Mouse (Mus musculus) regulatory T cell (primary cell): ENCODE measurements around the gene Ceacam18.

Experiments used
- in situ Hi-C: fragments of 300-600 bp; cut with MboI, MseI; formaldehyde crosslinking; loops from one replicate; pipeline ENCODE4 v1.15.1; 2025; ENCODE audit warnings: high pct_unique_total_duplicates

Ceacam18 gene

DNA sequence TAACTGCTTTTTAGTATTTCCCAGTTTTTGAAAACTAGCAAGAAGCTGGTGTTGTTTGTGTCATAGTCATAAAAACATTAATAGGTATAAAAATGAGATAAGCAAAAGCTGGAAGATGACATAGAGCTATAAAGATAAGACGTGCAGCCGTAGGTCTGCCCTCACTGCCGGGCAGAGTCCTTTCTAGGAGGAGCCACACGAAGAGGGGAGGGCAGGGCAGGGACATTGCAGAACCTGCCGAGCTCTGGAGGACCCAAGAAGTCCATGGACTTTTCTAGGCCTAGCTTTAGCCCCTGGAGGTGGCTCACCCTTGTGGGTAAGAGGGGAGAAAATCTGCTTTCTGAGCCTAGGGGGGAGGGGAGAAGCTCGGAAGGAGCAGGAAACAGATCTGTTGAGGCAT, at the start of gene Ceacam18:
Gene Ceacam18, plus strand, starts transcription at position 208 of the 400 bp plus-strand sequence.
- in situ Hi-C loops = no loop called here

DNA sequence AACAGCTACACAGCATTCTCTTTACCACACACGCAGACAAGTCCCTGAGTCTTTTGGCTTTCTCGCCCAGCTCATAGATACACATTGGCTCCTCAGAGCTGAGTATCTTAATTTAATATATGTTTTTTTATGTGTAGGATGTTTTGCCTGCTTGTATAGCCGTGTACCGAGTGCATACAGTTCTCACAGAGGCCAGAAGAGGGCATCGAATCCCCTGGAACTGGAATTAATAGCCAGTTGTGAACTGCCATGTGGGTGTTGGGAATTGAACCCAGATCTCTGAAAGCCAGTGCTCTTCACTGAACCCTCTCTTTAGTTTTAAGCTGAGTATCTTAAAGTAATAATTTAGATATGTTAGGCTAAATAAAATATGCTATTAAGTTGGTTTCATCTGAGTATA, 49.7 kb upstream of the Ceacam18 start:
- in situ Hi-C loops = loop anchor here (10.0 kb wide), 1 partner anchor 90 kb away; the partner anchor contains the start of gene Ctu1

DNA sequence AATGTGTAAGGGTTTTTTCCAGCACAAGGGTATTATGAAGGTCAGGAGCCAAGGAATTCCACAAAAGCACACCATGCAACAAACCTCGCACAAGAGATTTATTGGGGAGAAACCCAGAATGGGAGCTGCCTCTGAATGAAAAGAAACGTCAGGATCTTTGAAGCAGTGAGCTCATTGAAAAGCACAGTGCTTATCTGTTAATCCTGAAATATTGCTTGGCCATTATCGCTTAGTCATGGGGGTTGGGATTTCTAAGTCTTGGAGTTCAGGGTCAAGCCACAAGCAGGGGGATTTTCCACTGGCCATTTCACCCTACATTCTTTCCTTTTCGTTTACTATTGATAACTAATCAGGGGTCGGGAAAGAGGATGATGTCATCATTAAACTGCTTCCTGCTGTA, 32.6 kb upstream of the Ceacam18 start:
- in situ Hi-C loops = no loop called here

DNA sequence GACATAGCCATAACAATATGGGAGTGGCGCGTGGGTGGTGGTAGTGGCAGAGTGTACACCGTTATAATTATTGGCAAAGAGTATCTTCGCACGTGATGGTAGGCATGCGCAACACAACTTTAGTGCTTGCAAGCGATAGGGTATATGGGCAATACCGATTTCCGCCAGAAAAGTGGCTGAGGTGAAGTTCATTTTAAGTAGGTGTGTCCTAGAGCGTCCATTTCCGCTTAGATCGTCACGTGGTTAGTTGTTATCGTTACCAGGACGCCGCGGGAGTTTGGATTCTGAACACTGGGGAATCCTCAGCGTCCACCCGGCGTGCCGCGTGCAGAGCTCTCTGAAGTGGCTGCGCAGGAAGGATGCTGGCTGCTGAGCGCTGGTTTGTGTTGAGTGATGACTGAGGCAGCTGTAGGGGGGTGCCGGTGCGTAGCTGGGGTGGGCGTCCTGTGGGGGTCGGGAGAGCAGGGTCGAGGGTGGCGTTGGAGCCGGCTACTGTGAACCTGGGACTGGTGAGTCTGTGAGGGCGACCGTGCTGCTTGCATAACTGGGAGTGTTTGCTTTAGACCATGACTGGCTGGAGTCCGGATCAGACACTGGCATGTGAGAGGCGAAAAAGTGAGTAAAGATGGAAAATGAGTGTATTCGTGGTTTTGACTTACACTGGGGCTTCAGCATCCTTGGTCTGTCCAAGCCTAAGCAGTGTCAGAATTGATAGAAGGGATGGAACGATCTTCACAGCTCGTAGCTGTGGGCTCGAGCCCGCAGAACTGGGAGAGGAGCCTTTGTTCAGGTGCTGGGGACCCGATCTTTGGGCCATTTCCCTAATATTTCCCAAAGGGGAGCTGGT, 27.4 kb upstream of the Ceacam18 start, which contains the start of gene Zfp819:
Gene Zfp819, plus strand, starts transcription at position 274 of the 847 bp plus-strand sequence.
- in situ Hi-C loops = no loop called here

DNA sequence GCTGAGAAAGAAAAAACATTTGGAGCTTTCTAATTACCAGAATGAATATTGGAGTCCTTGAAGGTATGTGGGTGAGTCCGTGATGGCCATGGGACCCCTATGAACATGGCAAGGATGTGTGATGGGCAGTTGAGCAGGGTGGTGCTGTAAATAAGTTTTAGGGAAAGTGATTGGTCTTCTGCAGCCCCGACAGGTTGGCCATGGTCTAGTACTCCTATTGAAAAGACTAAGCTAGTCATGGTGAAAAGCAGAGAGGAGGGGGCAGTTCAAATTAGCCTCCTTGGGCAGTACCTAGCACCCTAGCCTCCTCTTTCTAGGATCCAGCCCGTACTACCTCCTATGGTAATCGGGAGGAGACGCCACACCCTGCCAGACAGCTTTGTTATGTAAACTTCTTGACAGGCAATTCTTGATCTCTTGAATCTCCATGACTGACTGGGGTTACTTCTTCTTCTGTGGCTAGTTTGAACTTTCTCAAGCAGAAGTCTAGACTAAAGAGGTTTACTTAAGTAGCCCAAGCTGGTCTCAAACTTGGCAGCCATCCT, 26.7 kb upstream of the Ceacam18 start:
- in situ Hi-C loops = no loop called here

DNA sequence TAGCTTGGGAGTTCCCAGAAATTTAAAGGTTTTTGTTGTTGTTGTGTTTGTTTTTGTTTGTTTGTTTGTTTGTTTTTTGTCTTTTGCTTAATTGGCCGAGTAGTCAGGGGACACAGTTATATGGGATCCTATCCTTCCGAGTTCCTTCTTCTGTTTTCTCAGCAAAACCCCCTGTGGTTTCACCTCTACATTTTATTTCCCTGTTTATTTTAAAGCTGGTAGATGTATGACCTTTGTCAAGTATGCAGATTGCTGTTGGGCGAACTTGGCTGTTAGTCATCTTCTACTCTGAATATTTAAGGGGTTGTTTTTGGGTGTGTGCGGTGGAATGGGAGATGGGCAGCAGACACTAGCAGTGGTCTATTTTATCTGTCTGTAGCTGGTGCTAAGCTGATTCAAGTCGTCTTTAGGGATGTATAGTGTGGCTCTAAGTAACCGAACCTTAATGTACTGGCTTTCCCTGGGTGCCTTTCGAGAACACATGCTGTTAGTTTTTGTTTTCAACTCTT, 26.1 kb upstream of the Ceacam18 start:
- in situ Hi-C loops = no loop called here

DNA sequence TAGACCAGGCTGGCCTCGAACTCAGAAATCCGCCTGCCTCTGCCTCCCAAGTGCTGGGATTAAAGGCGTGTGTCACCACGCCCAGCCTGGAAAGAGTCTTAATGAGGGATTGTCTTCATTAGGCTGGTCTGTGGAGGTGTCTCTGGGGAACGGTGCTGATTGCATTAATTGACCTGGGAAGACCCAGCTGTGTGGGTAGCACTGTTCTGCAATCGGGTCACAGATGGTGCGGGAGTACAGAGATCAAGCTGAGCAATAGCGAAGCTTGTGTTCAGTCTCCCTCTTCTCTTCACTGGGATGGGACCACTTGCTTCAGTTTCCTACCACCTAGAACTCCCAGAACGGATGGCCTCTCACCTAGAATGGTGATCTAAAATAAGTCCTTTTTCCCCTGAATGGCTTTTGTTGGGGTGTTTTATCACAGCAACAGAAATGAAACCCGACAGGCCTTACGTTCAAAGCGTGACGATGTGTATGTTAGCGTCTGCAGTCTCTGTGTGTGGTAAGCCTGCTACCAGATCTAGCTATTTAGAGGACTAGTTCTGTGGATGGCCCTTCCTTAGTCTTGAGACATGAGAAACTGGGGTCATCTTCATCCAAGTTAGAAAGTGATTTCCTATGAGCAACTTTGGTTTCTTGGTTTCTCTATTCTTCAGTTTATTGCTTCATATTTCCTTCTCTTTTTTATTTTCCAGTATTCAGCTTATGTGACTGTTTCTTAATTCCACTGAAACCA, 20.5 kb upstream of the Ceacam18 start:
- in situ Hi-C loops = no loop called here

DNA sequence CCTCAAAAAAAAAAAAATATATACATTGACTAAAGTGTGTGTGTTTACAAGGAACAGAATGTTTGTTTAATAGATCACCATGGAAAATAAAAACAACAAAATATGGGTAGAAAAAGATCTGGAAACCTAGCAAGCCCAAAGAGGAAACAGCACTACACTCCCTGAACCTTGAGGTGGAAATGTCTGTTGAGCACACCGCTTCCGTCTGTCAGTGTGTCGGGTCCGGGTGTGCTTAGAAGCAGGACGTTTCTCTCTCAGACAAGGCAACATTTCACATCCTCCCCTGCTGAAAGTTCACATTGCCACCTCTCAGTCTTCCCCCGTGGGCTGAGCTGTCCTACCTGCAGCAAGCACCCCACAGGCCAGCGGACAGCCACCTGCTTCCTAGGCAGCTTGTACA, 11.6 kb upstream of the Ceacam18 start:
- in situ Hi-C loops = no loop called here

DNA sequence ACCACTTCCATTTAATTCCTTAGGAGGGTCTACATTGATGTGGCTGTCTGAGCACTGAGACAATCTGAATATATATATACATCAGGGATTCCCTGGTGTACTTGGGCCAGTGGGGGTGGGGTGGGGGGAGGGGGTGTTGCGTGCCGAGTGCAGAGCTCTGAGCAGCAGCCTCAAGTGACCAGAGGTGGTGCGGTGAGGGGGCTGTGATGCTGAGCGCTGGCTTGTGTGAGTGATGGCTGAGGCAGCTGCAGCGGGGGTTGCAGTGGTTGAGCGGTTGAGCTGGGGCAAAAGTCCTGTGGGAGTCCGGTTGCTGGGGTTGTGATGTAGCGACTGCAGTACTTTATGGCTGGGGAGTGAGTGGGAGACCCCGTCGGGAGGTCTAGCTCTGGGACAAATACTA, 10.7 kb upstream of the Ceacam18 start:
- in situ Hi-C loops = no loop called here

DNA sequence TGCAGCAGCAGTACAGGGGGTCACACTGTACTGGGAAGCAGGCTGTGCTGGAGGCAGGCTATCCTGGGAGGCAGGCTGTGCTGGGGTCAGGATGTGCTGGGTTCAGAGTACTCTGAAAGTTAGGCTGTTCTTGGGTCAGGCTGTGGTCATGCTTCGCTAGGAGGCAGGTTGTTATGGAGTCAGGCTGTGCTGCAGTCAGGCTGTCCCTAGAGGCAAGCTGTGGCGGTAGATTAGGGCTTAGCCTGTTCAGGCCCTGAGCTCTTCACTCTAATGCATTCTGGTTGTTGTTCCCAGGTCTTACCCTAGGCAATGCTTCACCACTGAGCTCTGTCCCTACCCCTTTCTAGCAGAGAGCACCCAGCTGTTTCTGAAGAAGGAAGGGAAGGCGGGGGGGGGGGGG, 9.4 kb upstream of the Ceacam18 start:
- in situ Hi-C loops = no loop called here

DNA sequence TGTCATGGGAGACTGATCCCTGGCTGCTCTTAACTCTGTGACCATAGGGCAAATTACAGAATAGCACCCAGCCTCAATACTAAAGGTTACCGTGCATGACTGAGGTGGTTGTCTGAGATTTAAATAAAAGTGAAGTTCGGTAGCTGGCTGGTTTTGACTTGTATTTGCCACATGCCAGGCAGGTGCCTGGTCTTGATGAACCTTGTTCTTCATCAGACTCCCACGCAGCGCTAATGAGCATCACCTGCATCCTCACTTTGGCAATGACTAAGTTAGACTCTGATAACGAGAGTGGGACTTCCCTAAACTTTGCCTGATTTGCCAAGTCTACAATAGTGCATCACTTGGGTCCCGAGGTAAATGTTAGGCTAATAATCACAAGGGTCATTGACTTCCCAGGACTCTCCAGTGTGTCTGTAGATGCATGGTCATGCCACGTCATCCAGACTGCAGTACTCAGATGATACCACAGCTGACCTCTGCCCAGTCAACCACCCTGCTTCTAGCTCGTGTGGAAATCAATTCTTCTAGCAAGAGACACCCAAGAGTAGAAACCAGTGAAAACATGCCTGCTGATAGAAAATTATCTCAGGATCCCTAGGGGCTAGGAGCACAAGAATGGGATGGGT, 8.6 kb upstream of the Ceacam18 start:
- in situ Hi-C loops = no loop called here

DNA sequence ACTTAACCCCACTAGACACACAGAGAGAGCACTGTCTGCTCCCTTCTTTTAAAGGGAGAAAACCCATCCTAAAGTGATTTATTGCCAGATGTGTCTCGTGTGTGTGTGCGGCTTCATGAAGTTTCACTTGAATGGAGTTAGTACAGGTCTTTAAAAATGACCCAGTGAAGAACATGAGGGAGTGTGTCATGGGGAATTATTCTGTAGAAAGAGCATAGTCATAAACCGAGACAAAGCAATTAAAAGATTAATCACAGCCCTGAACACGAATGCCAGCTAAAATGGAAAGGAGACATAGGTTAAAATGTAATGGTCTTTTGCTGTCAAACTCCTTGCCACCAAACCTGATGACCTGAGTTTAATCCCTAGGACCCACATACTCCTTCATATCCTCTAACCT, 567 bp upstream of the Ceacam18 start:
- in situ Hi-C loops = no loop called here

DNA sequence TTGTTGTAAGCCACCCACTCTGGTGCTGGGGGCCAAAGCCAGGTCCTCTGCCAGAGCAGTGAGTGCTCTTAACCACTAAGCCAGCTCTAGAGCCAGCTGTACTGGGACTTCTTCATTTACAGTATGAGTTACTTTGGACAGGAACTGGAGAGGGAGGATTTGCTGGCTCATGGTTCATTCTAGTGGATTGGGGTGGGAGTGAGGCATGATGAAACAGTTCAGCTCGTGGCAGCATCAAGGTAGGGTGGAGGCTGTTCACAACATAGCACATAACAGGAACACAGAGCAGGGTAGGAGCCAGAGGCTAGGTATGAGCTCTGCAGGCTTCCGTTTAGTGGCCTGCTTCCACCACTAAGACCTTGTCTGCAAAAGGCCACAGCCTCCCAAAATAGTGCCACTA, 1.7 kb downstream of the Ceacam18 start:
- in situ Hi-C loops = no loop called here

DNA sequence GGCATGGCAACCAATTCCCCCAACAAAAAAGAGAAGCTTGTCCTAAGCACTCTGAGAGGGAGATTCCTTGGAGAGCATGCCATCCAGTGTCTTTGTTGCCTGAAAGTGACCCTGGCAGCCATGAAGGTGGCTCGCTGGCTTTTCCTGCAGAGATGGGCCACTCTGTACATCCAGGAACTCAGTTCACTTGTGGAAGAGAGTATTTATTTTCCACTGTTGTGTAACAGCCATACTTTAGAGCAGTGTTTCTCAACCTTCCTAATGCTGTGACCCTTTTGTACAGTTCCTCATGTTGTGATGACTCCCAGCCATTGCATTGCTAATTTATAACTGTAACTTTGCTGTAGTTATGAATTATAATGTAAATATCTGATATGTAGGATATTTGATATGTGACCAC, 2.6 kb downstream of the Ceacam18 start:
- in situ Hi-C loops = no loop called here

DNA sequence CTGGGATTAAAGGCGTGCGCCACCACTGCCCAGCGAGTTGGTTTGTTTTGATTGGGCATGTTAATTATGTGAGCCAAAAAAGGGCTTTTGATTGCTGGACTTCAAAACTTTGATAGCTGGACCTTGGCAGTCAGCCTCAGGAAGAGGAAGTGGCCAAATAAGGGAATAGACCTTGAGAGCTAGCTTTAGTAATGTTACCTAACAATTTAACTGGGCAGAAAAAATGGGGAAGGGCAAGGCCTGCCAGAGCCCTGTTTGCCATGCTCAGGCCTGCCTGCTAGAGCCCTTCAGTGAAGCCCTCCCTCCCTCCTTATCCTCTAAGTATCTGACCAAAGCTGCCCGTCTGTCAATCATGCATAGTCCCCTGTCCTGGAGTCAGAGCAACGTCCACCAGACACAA, 8.1 kb downstream of the Ceacam18 start:
- in situ Hi-C loops = no loop called here

DNA sequence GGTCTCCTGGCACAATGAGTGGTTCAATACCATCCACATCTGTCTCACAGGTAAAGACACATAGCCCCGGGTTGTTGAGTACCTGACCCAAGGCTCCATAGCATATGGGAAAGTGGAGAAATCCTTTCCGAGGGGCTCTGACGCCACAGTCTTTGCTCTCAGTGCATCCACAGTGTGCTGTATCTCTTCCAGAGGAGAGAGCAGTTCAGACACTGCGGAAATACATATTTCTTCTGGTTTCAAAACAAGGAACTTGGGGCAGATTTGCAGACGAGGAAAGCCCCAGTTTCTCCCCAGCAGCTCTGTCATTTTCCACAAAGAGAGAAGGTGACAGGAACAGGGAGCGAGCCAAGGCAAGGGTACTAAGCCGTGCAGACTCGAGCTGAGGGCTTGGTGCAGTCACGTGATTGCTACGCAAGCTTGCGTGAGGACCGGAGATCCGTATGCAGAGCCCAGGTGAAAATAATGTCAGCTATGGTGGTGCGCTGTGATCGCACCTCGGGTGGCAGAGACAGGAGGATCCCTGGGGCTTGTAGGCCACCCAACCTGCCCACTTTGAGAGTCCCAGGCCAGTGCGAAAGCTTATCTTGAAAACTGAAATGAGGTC, 8.6 kb downstream of the Ceacam18 start:
- in situ Hi-C loops = no loop called here

DNA sequence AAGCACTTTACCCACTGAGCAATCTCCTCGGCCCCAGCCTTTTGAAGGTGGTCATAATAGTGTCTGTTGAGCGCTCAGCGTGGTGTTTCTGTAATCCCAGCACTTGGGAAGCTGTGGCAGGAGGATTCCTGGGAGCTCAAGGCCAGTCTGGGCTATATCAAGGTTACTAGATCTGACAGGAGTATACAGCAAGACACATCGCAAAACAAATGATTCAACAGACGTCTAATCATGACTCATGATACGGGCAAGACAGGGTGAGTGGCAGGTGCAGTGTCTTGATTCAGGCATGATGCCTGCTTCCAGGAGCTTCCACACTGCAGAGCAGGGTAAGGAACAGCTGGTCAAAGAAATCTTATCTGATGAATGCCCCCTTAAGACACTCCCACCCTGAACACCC, 18.2 kb downstream of the Ceacam18 start:
- in situ Hi-C loops = no loop called here

DNA sequence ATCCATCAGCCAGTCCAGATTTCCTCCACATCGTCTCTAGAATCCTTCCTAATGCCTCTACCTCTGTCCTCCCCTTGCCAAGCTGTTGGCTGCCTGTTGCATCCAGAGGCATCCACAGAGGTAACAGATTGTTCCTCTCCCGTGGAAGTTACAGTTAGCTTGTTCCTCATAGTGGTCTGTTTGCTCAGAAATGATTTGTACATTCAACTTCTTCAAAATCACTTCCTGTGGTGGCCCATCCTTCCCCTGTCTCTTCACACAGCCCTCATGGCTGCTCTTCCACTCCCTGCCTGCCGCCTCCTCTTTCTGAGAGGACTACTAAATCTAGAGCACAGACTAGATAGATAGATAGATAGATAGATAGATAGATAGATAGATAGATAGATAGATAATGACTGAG, 20.0 kb downstream of the Ceacam18 start:
- in situ Hi-C loops = no loop called here

DNA sequence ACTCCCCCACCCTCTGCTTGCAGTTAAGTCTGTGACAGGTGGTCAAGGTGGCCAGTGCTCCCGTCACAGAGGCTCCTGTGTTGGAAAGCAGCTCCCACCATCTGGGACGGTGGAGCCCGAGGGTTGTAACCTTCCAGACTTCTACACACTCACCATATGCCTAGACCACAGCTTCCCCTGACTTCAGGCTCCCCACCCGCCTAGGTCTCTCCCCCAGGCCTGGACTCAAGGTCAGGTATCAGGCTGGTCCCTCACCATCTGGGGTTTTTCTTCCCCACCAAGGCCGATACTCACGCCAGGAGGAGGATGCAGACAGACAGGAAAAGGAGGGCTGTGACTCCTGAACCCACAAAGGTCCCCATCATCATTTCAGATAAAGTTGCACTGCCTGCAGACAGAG, 21.7 kb downstream of the Ceacam18 start:
- in situ Hi-C loops = no loop called here

DNA sequence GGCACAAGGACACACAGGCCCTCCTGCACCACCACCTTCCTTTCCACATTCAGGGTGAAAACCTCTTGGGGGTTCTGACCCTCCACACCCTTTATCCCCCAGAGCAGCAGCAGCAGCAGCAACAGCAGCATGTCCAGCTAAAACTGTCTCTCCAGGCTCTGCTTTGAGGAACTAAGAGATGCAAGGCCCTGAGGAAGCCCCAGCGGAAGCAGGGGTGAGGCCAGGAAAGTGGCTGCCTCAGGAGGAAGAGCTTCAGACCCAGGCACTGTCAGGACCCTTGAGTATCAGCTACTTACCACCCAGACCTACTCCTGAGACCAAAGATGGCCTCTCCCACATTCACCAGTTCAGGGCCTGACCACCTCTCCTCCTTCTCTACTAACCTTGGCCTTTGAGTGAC, 25.5 kb downstream of the Ceacam18 start, which contains the start of gene Siglece:
Gene Siglece, minus strand, starts transcription at position 160 of the 400 bp plus-strand sequence.
- in situ Hi-C loops = no loop called here

DNA sequence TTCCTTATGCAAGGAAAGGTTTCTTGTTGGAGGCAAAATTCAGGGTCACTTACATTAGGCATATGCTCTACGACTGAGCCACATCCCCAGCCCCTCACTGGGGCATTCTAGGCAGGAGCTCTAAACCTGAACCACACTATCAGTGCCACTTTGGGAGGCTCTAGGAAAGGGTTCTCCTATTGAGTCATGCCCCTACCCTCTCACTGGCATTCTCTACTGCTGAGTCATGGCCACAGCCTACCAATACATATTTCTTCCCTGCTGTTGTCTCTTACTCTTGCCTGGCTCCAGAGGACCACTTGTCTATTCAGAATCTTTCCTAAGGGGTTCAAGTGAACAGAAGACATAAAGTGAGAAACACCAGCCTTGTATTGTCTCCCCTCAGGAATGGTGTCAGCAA, 28.3 kb downstream of the Ceacam18 start:
- in situ Hi-C loops = no loop called here
